Mouse (Mus musculus) activated CD4-positive, CD25-positive, alpha-beta regulatory T cell, adult 9 weeks (primary cell): ENCODE results near the gene Pkn2. TPM values are rescaled to one million over a fixed set of nuclear protein-coding genes. Genes with fewer than 3 reads are reported as not detected.

ENCODE experiments used
- polyA plus RNA-seq: library from polyadenylated mRNA; unstranded; fragments of 100-300 nt; shearing (Covaris generic); gene quantifications from one replicate; pipeline ENCODE4 v1.2.1, GENCODE M21; 2017

The Pkn2 gene
- 11.3 TPM for polyA plus RNA-seq

DNA sequence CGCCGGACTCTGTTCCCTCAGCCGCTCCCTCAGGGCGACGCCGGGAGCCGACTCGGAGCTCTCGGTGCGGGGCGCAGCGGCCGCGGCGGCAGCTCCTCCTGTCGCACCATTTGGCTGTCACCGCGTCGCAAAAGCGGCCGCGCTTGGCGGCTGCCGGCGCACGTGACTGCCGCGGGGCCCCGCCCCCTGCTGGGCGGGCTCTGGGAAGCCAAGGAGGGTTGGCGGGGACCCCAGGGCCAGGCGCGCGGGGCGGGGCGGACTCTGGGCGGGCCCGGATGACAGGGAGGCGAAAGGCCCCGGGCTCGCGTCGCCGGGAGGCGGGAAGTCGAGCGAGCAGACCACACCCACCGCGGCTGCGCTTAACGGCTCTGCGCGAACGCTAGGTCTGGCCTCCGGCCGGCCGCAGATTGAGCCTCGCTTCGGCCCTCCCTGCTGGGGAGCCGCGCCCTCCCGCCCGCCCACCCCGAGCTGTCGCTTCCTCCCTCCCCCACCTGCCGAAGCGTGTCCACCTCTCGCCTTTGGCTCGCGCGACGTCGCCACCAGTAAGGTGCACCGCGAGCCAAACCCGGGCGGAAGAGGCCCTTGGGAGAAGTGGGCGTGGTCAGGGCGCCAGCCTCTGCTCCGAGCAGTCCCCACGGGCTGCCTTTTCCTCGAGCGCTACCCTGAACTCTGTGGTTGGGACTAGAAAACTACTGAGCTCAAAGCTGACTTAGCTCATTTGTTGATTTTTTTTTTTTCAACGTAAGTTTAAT lies at the start of gene Pkn2:
Pkn2 (minus strand) TSS at position 133 of the 752 bp plus-strand sequence.

DNA sequence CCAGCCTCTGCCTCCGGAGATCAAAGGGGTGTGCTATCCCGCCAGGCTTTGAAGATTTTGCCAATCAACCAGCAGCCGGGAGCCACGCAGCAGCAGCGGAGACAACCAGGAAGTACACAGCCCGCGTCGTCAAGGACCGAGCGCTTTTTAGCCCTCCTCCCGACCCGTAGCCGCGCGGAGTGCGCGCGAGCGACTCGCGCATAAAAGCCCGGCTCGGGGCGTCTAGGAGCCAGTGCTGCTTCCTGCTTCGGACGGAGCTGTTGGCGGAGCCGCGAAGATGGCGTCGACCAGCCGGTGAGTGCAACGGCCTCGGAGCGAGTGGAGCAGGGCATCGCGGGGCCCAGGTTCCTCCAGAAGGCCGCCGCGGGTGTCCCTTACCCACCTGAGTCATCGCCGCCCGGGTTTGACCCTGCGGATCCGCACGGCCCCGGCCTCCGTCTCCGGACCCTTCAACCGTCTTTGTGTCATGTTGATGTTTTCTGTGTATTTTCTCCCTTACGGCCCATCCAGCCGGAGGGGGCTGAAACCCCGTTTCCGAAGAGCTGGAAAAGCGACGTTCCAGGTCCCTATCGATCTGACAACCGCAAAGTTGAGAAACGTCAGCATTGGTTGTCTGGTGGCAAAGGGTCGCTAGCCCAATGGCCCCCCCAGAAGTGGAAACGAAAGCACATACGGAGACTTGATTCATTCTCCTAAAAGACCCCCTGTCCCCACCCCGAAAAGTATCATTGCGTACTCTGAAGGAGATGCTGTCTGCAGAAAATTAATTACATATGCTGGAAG lies 116.6 kb downstream of the Pkn2 start, which contains the start of gene Gtf2b:
Gtf2b (plus strand) TSS at position 51 of the 783 bp plus-strand sequence.

Other genes with a start within 250 kb of the Pkn2 start
- gene Kyat3, start 181.0 kb downstream of the Pkn2 start, polyA plus RNA-seq = 6.0 TPM
- 84.0 TPM for gene Gtf2b, start 117.0 kb downstream of the Pkn2 start, polyA plus RNA-seq